ENCODE assay signal across 8 mouse cellular contexts in the genomic region with DNA sequence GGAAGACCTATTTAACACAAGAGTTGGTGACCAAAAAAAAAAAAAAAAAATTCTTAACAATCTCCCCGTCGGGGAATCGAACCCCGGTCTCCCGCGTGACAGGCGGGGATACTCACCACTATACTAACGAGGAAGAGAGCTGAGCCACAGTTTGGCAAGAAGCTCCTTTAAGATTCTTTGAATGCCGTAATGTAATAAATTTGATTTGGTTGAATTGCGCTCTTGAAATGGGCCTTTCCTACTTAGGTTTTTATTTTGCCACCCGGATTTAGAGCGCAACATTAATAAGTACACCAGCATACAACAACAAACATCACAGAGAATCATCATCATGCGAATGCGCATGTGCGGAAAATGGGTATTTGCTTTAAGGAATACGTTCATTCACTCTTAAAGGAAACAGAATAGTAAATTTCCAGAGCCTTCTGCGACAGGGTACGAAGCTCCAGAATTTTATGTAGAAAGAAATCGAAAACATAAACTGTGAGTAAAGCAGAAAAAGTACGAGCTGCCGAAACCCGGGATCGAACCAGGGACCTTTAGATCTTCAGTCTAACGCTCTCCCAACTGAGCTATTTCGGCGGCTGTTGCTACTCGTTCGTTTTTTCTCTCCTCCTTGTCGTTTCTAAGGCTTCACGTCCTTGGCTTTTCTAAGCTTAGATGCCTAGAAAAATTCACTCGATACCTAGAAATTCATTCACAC. TPM values are rescaled to one million over a fixed set of nuclear protein-coding genes. Genes with fewer than 3 reads are reported as not detected.
A peak's percentile ranks its signal among the peaks of the same experiment; 100 is the strongest.
DNase-seq lines count a peak whose midpoint lies in the region; ATAC-seq lines count a peak whose summit lies in the region.

No protein-coding gene starts in this region.

- no peaks in the 10 kb centered on the region for H3K27me3 ChIP-seq in hindbrain, embryonic 16.5 days (replicated peaks; ENCODE audit: control insufficient read depth, insufficient read depth, low read length)

- peak overlapping the region; percentile 82 for H3K4me2 ChIP-seq in hindbrain, embryonic 16.5 days (ENCODE audit: low read length)

- H3K9me3 ChIP-seq in hindbrain, embryonic 16.5 days (ENCODE audit: control insufficient read depth, low read length), result no peaks in the 10 kb centered on the region

- peak overlapping the region; percentile 92 for H3K27ac ChIP-seq in hindbrain, embryonic 16.5 days (ENCODE audit: low read depth, low read length)

- peaks cover 11% of the 10 kb centered on the region for H3K4me1 ChIP-seq in hindbrain, embryonic 16.5 days (ENCODE audit: control insufficient read depth, insufficient read depth, low read depth, low read length)

- H3K9ac ChIP-seq in hindbrain, embryonic 16.5 days (ENCODE audit: low read depth, low read length), result peak overlapping the region; percentile 78

- peak overlapping the region; percentile 45 for H3K4me3 ChIP-seq in hindbrain, embryonic 16.5 days (ENCODE audit: low read length)

- ATAC-seq in hindbrain, embryonic 16.5 days, result peak; percentile 53

- H3K36me3 ChIP-seq in hindbrain, embryonic 16.5 days (ENCODE audit: control insufficient read depth, insufficient read depth, low read length), result no peaks in the 10 kb centered on the region

- WGBS in hindbrain, embryonic 16.5 days, result under 1% methylated on average over 31 of the region's 31 CpGs

- peak; percentile 86 for DNase-seq in T-cell, adult 2 months (ENCODE audit: low spot score)
- peak; percentile 79 to 94 for DNase-seq in cerebellum, postnatal 36 days
- DNase-seq in gastrocnemius, adult 18-20 months (ENCODE audit: low spot score), result peak; percentile 87
- DNase-seq in left cerebral cortex, adult 11 months (ENCODE audit: low spot score), result peak; percentile 82
- peak; percentile 78 to 92 for DNase-seq in lung, postnatal 4 days
- peak; percentile 90 for DNase-seq in retina, postnatal 7 days (ENCODE audit: low read depth, low spot score)
- DNase-seq in urinary bladder, postnatal 14 days (ENCODE audit: low spot score), result peak; percentile 87

RNA-seq across cellular contexts. Expression of gene Ubc, which starts 15.7 kb away (rescaled TPM):
- total RNA-seq in gastrocnemius, adult 18-20 months (2021), result 1,000 to 10,000 TPM; 1,764 to 2,031 TPM
- polyA plus RNA-seq in hindbrain, embryonic 16.5 days (2015; fragmentation: Nextera tagmentation; extraction: Ambion mirVana), result 1,508 and 1,522 TPM in 2 replicates

RNA-seq across cellular contexts. Expression of gene Gm10382, which starts 16.6 kb away (rescaled TPM):
- under 1 TPM in 1 of 2 experiments, not detected in 1; 0.24 TPM for total RNA-seq in gastrocnemius, adult 18-20 months (2021)
- polyA plus RNA-seq in hindbrain, embryonic 16.5 days (2015; fragmentation: Nextera tagmentation; extraction: Ambion mirVana), result 0.45 and 0.55 TPM in 2 replicates

RNA-seq across cellular contexts. Expression of gene Dhx37, which starts 28.2 kb away (rescaled TPM):
- total RNA-seq in gastrocnemius, adult 18-20 months (2021), result 1 to 10 TPM; 4.5 to 5.1 TPM
- 10.2 and 12.0 TPM in 2 replicates for polyA plus RNA-seq in hindbrain, embryonic 16.5 days (2015; fragmentation: Nextera tagmentation; extraction: Ambion mirVana)

RNA-seq across cellular contexts. Expression of gene Bri3bp, which starts 35.7 kb away (rescaled TPM):
- total RNA-seq in gastrocnemius, adult 18-20 months (2021), result 1 to 10 TPM; 2.6 to 3.2 TPM
- 40.2 and 42.5 TPM in 2 replicates for polyA plus RNA-seq in hindbrain, embryonic 16.5 days (2015; fragmentation: Nextera tagmentation; extraction: Ambion mirVana)

Comparison
In these comparisons a context has a peak if more than half of its experiments do, and no peak if none do; other contexts are left out.
1. Peak in every context shown above with its lines: DNase-seq, ATAC-seq, H3K4me3 ChIP-seq and H3K27ac ChIP-seq.